Mouse (Mus musculus) cerebellum, adult (tissue): ENCODE data around the gene Nup107.
"Not testable (repeated sequence)": the region's sequence is repeated elsewhere in the genome, so short reads cannot be mapped to it uniquely, and the experiment has no call there.

Source experiments
- ATAC-seq: cut with Nextera tagmentation; 2 replicates; pipeline ENCODE4 v1.9.2; 2017; ENCODE audit warnings: mild to moderate bottlenecking, moderate library complexity, mixed read lengths; ENCODE audit not compliant: insufficient number of reproducible peaks, low FRiP score, low TSS enrichment

Gene Nup107

GRCm38 (mm10) chr10:117707114-117707838, 85.2 kb downstream of the Nup107 start:
- no peak for ATAC-seq

DNA sequence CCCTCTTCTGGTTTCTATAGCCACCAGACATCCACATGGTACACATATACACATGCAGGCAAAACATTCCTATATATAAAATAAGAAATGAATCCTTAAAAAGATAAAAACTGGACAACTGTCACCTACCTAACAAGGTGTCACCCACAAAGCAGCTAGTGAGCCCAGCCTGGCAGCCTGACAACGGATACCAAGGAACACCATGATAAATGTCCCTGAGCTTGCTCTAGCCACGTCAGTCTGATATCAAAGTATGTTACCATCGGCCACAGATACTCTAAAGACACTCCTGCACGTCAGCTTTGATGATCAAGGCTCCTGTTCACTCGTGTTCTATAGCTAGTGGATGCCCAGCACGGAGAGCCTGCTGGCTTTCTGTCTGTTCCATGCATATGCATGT, 86.1 kb downstream of the Nup107 start:
- no peak for ATAC-seq

GRCm38 (mm10) chr10:117705806-117706205, 86.7 kb downstream of the Nup107 start:
- ATAC-seq = no peak

DNA sequence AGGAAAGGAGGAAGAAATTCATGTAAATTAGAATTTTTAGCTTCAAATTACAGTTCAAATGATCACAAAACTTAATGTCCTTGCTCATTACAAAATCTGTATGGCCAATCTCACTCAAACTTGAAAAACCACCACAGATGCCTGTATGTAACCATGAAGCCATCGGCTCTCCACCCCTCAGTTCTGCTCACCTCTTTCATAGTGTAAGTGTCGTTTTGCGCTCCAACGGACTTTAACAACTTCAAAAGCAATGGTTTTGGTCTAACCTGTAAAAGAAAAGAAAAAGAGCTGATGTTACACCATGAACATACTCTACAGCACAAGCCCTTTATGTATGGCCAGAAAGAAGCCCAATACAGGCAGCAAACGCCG, 87.6 kb downstream of the Nup107 start:
- ATAC-seq = no peak

DNA sequence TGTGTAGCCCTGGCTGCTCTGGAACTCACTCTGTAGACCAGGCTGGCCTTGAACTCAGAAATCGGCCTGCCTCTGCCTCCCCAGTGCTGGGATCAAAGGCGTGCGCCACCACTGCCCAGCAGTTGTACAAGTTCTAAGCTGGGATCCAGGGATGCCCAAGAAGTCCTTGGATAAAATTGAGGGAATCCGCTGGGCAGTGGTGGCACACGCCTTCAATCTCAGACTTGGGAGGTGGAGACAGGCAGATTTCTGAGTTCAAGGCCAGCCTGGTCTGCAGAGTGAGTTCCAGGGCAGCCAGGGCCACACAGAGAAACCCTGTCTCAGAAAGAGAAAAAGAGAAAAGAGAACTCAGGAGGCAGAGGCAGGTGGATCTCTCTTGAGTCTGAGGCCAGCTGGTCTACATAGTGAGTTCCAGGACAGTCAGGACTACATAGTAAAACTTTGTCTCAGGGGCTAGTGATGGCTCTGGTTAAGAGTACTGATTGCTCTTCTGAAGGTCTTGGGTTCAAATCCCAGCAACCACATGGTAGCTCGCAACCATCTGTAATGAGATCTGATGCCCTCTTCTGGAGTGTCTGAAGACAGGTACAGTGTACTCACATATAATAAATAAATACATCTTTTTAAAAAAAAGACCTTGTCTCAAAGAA, 88.1 kb downstream of the Nup107 start:
- not testable (repeated sequence) for ATAC-seq

DNA sequence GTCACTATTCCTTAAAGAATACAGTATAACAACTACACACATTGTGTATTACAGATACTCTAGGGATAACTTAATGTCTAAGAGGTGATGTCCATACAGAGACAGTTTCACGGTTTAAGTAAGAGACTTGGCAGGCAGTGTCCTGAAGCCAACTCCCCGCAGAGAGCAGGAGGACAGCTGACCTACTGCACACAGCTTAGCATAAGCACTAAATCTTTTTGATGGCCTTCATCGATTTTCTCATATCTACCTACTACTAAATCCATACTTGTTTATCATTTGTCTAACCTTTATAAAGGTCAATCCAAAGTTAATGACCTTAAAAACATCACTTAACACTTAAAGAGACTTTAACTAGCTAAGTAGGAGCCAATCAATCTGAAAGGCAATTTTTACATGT, 89.0 kb downstream of the Nup107 start:
- no peak for ATAC-seq

- no peak for ATAC-seq
These were observed 90.3 kb downstream of the Nup107 start for GRCm38 (mm10) chr10:117702024-117702833.

DNA sequence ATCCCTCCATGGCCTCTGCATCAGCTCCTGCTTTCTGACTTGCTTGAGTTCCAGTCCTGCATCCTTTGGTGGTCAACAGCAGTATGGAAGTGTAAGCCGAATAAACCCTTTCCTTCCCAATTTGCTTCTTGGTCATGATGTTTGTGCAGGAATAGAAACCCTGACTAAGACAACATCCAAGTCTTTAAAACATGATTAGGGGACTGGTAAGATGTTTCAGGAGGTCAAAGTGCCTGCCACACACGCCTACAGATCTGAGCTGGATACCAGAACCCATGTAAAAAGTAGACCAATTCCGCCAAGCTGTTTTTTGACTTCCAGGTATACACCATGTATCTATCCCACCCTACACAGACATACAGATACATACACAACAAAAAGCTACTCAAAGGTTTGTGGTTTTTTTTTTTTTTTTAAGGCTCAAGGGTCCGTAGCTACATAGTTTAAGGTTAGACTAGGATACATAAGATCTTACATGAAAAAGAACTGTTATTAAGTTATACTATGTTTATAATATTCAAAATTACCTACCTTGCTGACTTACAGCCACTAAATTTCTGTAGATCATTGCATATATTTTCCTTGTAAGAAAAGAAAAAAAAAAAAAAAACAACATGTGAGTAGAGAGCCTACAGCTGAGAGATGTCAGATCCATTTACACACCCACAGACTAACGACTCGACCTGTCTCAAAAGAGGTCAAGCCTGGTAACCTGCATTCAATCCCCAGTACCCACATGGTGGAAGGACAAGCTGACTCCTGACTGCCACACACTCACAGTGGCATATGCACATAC, 91.3 kb downstream of the Nup107 start:
- ATAC-seq = no peak
